Mouse (Mus musculus) MEL (cell line): ENCODE results near the gene Pla1a.

ENCODE experiments used
- CTCF ChIP-seq, 3 experiments: IDR thresholded peaks in 2 of 3; conservative IDR thresholded peaks in 1 of 3; 2 replicates each; pipeline ENCODE4 v1.5.1; 2011 to 2012; ENCODE audit warnings: low read length in 3 of 3, low read depth in 2 of 3, mild to moderate bottlenecking in 2 of 3, improper control_type of control experiment in 1 of 3, inconsistent platforms in 1 of 3, mixed read lengths in 1 of 3, moderate library complexity in 1 of 3; ENCODE audit not compliant: control insufficient read depth in 1 of 3, insufficient read depth in 1 of 3, poor library complexity in 1 of 3, severe bottlenecking in 1 of 3
- E2F4 ChIP-seq: IDR thresholded peaks from 2 replicates; pipeline ENCODE4 v1.6.1; 2011; ENCODE audit warnings: low read depth, low read length, improper control_type of control experiment, borderline replicate concordance
- POLR2A ChIP-seq, 2 experiments: IDR thresholded peaks; 2 replicates each; pipeline ENCODE4 v1.6.1; 2011 to 2012; ENCODE audit warnings: low read length in 2 of 2, mild to moderate bottlenecking in 2 of 2, control low read depth in 1 of 2, improper control_type of control experiment in 1 of 2, low read depth in 1 of 2, moderate library complexity in 1 of 2; ENCODE audit not compliant: control insufficient read depth in 1 of 2, insufficient read depth in 1 of 2, poor library complexity in 1 of 2
- POLR2AphosphoS5 ChIP-seq: IDR thresholded peaks from 2 replicates; pipeline ENCODE4 v1.6.1; 2012; ENCODE audit warnings: low read depth, borderline replicate concordance, mild to moderate bottlenecking, inconsistent platforms, low read length, moderate library complexity, mixed read lengths

DNA sequence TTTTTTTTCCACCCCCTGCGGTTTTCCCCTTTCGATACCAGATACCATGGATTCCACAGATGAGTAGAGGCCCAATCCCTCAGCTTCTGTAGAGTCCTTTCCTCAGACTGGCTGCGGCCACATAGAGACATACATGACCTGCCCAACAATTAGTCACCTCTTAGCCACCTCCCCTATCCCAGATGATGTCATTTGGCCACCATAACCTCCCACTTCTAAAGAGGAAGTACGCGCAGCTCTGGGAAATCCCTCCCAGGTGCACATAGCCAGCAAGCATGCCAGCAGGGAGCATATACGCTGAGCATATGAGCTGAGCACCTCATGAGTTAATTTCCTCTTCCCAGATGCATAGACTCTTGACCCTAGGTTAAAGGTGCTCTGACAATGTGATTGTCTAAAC lies 26.2 kb downstream of the Pla1a start:
- TF ChIP-seq POLR2AphosphoS5 (no peak), CTCF (IDR thresholded peaks at IDR 0.05 in 2 of 3, conservative IDR thresholded peaks at IDR 0.05 in 1 of 3; ENCODE audit: control insufficient read depth in 1 of 3, insufficient read depth in 1 of 3, low read depth in 2 of 3, low read length in 3 of 3, poor library complexity in 1 of 3, severe bottlenecking in 1 of 3) (no peak), E2F4 (no peak), POLR2A (IDR thresholded peaks at IDR 0.05; ENCODE audit: control insufficient read depth in 1 of 2, insufficient read depth in 1 of 2, low read depth in 1 of 2, low read length in 2 of 2, poor library complexity in 1 of 2) (no peak)
